Mouse (Mus musculus) hindbrain, postnatal 0 days (tissue): ENCODE measurements at regions not wholly inside any gene's neighbourhood (a gene's known extent, or its start where the extent isn't known, plus 50 kb on each side); places are given as distances from the start of the nearest gene placed in this dataset.

ENCODE experiments used
- ATAC-seq: fragments of 200-750 bp; cut with Nextera tagmentation; 2 replicates; pipeline ENCODE4 v1.8.0; 2017; ENCODE audit warnings: mild to moderate bottlenecking, moderate TSS enrichment, moderate library complexity
- DNase-seq: peaks from one replicate; pipeline ENCODE4 v3.0.0-alpha.2; 2015; ENCODE audit warnings: low spot score
- H3K27ac ChIP-seq: fragments of 300-500 bp; sonication (generic); 2 replicates; pipeline ENCODE4 v1.5.1; 2014; ENCODE audit warnings: mild to moderate bottlenecking
- H3K27me3 ChIP-seq: fragments of 300-500 bp; sonication (generic); 2 replicates; pipeline ENCODE4 v1.6.1; 2014; ENCODE audit warnings: low read length, mixed read lengths; ENCODE audit not compliant: insufficient read depth
- H3K36me3 ChIP-seq: fragments of 300-500 bp; sonication (generic); 2 replicates; pipeline ENCODE4 v1.6.1; 2014; ENCODE audit warnings: low read length, mixed read lengths; ENCODE audit not compliant: insufficient read depth
- H3K4me1 ChIP-seq: fragments of 300-500 bp; sonication (generic); 2 replicates; pipeline ENCODE4 v1.6.1; 2014; ENCODE audit warnings: antibody characterized with exemption, low read length, mixed read lengths; ENCODE audit not compliant: insufficient read depth
- H3K4me2 ChIP-seq: fragments of 300-500 bp; sonication (generic); 2 replicates; pipeline ENCODE4 v1.6.1; 2014; ENCODE audit warnings: low read depth, mild to moderate bottlenecking, low read length, moderate library complexity, mixed read lengths
- H3K4me3 ChIP-seq: fragments of 300-500 bp; sonication (generic); 2 replicates; pipeline ENCODE4 v1.5.1; 2014; ENCODE audit warnings: low read length
- H3K9ac ChIP-seq: fragments of 300-500 bp; sonication (generic); replicated peaks from 2 replicates; pipeline ENCODE4 v1.6.1; 2014; ENCODE audit warnings: mild to moderate bottlenecking, low read length, moderate library complexity, mixed read lengths
- H3K9me3 ChIP-seq: fragments of 300-500 bp; sonication (generic); 2 replicates; pipeline ENCODE4 v1.6.1; 2016; ENCODE audit warnings: low read length, mixed read lengths
- CTCF ChIP-seq: IDR thresholded peaks from 2 replicates; pipeline ENCODE4 v1.5.1; 2016; ENCODE audit warnings: antibody characterized with exemption, control low read depth, low read depth
- WGBS: fragments of 180-500 bp; shearing (Covaris S2); extraction: QIAGEN DNeasy Blood & Tissue Kit; methylation state at CpG from one replicate; pipeline ENCODE4 v1.1.7; 2014; 5-methylcytosine and 5-hydroxymethylcytosine counted together

DNA sequence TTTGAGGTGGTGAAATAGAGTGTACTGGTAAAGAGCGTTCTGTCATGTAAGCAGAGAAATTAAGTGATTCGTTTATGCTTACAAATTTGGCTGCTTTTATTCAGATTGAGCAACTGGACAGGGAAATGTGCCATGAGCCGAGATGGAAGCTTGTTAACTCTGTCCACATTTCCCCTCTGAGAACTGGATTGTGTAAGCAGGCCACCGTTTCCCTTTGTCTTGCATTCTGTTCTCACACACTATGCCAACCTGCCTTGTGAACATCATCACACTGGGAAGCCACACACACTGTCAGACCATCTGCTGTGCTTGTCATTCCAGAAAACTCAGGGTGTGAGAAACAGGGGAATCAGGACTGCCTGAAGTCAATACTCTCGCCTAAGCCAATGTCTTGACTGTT lies 388.8 kb downstream of the Tecrl start:
- no peaks in the 10 kb centered on the region for H3K27me3 ChIP-seq
- H3K4me2 ChIP-seq, result no peak overlapping the region
- no peak overlapping the region for H3K27ac ChIP-seq
- TF ChIP-seq CTCF, result no peak
- no peaks in the 10 kb centered on the region for H3K4me1 ChIP-seq
- H3K36me3 ChIP-seq, result no peaks in the 10 kb centered on the region
- H3K4me3 ChIP-seq, result no peak overlapping the region
- peak; percentile 95 for ATAC-seq
- no peak overlapping the region for H3K9ac ChIP-seq
- WGBS, result 22% methylated on average over 5 of the region's 5 CpGs
- peak; percentile 86 for DNase-seq
- H3K9me3 ChIP-seq, result no peaks in the 10 kb centered on the region

DNA sequence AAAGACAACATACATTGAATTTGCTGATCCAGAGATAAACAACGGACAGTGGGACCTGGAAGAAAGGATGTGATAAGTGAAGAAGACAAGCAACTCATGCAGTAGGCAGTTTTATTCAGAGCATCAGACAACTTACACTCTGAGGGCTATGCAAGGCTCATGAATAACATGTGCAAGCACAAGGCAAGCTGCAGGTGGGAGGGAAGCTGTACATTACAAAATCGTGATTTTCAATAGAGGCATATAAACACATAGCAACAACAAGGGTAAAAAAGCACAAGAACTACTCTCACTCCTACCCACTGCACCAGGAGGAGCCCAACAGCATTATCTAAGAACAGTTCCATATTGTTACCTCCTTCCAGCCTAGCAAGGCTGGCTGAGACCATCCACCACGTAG lies 390.5 kb downstream of the Tecrl start:
- no peak overlapping the region for H3K4me3 ChIP-seq
- no peak overlapping the region for H3K9ac ChIP-seq
- no peak overlapping the region for H3K4me2 ChIP-seq
- 73% methylated on average over 3 of the region's 3 CpGs for WGBS
- no peak overlapping the region for H3K27ac ChIP-seq
- no peak for TF ChIP-seq CTCF
- H3K36me3 ChIP-seq, result no peaks in the 10 kb centered on the region
- H3K9me3 ChIP-seq, result no peaks in the 10 kb centered on the region
- DNase-seq (no peak), ATAC-seq (no peak)
- no peaks in the 10 kb centered on the region for H3K27me3 ChIP-seq
- H3K4me1 ChIP-seq, result no peaks in the 10 kb centered on the region

DNA sequence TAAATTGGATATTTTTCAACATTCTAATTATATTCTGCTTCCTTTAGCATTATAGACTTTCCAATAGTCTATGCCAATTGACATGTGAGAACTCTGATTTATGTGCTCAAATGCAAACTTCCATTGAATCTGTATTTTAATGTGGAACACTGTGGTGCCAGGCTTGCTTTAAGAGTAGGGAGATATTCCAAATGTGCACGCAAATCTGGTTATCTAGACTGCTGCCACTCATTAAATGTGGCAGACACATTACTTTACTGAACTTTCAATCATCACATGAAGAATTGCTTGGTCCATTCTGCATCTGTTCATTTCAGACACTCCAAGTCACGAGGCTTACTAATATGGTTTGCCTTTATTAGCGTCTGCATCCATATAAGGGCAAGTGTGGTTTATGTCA lies 399.0 kb downstream of the Tecrl start:
- H3K4me2 ChIP-seq, result no peak overlapping the region
- H3K27ac ChIP-seq, result no peak overlapping the region
- TF ChIP-seq CTCF, result no peak
- 59% methylated on average over 3 of the region's 3 CpGs for WGBS
- DNase-seq (no peak), ATAC-seq (no peak)
- H3K4me1 ChIP-seq, result no peaks in the 10 kb centered on the region
- H3K9ac ChIP-seq, result no peak overlapping the region
- no peak overlapping the region for H3K4me3 ChIP-seq
- no peaks in the 10 kb centered on the region for H3K36me3 ChIP-seq
- H3K9me3 ChIP-seq, result no peaks in the 10 kb centered on the region
- no peaks in the 10 kb centered on the region for H3K27me3 ChIP-seq

GRCm38 (mm10) chr5:82947060-82947459 lies 407.9 kb downstream of the Tecrl start:
- Histone ChIP-seq H3K27ac (no peak overlapping the region), H3K27me3 (no peaks in the 10 kb centered on the region), H3K4me1 (no peaks in the 10 kb centered on the region), H3K4me3 (no peak overlapping the region), H3K9ac (no peak overlapping the region), H3K4me2 (no peak overlapping the region), H3K36me3 (no peaks in the 10 kb centered on the region), H3K9me3 (no peaks in the 10 kb centered on the region)
- no peak for TF ChIP-seq CTCF
- ATAC-seq (no peak), DNase-seq (no peak)
- WGBS, result 88% methylated on average over 1 of the region's 1 CpGs

GRCm38 (mm10) chr5:82939786-82940185 lies 415.2 kb downstream of the Tecrl start:
- WGBS, result 64% methylated on average over 1 of the region's 1 CpGs
- Histone ChIP-seq H3K27me3 (no peaks in the 10 kb centered on the region), H3K9me3 (no peaks in the 10 kb centered on the region), H3K4me1 (no peaks in the 10 kb centered on the region), H3K36me3 (no peaks in the 10 kb centered on the region), H3K4me2 (no peak overlapping the region), H3K27ac (no peak overlapping the region), H3K4me3 (no peak overlapping the region), H3K9ac (no peak overlapping the region)
- peak; percentile 31 for DNase-seq
- no peak for ATAC-seq
- TF ChIP-seq CTCF, result no peak

GRCm38 (mm10) chr5:82899347-82899746 lies 455.6 kb downstream of the Tecrl start:
- H3K27me3 ChIP-seq, result no peaks in the 10 kb centered on the region
- no peak overlapping the region for H3K4me2 ChIP-seq
- no peak overlapping the region for H3K27ac ChIP-seq
- no peaks in the 10 kb centered on the region for H3K4me1 ChIP-seq
- H3K9ac ChIP-seq, result no peak overlapping the region
- DNase-seq (peak; percentile 85), ATAC-seq (peak; percentile 61)
- no peaks in the 10 kb centered on the region for H3K36me3 ChIP-seq
- no peaks in the 10 kb centered on the region for H3K9me3 ChIP-seq
- 27% methylated on average over 3 of the region's 3 CpGs for WGBS
- H3K4me3 ChIP-seq, result no peak overlapping the region
- no peak for TF ChIP-seq CTCF

GRCm38 (mm10) chr5:82898912-82899311 lies 456.1 kb downstream of the Tecrl start:
- no peaks in the 10 kb centered on the region for H3K27me3 ChIP-seq
- TF ChIP-seq CTCF, result no peak
- no peaks in the 10 kb centered on the region for H3K4me1 ChIP-seq
- ATAC-seq (no peak), DNase-seq (peak; percentile 1)
- no peaks in the 10 kb centered on the region for H3K9me3 ChIP-seq
- 65% methylated on average over 1 of the region's 1 CpGs for WGBS
- no peaks in the 10 kb centered on the region for H3K36me3 ChIP-seq
- no peak overlapping the region for H3K9ac ChIP-seq
- H3K4me3 ChIP-seq, result no peak overlapping the region
- H3K27ac ChIP-seq, result no peak overlapping the region
- H3K4me2 ChIP-seq, result no peak overlapping the region

GRCm38 (mm10) chr5:82898389-82898788 lies 456.6 kb downstream of the Tecrl start:
- Histone ChIP-seq H3K4me3 (no peak overlapping the region), H3K4me2 (no peak overlapping the region), H3K9me3 (no peaks in the 10 kb centered on the region), H3K36me3 (no peaks in the 10 kb centered on the region), H3K9ac (no peak overlapping the region), H3K4me1 (no peaks in the 10 kb centered on the region), H3K27me3 (no peaks in the 10 kb centered on the region), H3K27ac (no peak overlapping the region)
- DNase-seq (peak; percentile 62), ATAC-seq (peak; percentile 59; the same call in 1 of the 2 replicates)
- WGBS, result 63% methylated on average over 2 of the region's 2 CpGs
- no peak for TF ChIP-seq CTCF
